Mouse (Mus musculus): ENCODE measurements at regions not wholly inside any gene's neighbourhood (a gene's known extent, or its start where the extent isn't known, plus 50 kb on each side); places are given as distances from the start of the nearest gene placed in this dataset.

DNA sequence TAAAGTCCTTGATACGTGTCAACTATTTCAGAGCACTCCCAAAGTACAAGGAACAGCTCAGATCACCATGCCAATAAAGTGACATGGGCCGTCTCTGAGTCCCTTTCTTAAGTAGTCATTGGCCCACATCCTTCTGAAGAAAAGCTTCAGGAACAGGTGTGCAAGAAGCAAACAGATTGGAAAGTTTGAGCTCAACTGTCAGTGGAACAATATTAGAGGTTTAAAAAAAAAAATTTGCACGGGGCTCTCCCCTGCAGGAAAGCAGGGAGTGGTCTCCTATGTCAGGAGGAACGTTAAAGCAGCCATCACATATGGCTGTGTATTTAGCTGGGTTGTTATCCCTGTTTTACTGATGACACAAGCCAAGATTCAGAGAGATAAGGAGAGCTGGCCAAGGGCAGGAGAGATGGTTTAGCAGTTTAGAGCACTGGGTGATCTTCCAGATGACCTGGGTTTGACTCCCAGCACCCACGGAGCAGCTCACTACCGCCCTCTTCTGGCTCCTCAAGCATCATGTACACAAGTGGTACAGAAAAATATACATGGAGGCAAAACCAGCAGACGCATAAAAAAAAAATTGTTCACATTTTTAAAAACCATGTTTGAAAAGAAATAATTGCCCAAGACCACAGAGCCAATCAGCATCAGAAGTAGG is 318.3 kb upstream of the Clint1 start:
- no peak for DNase-seq (ENCODE audit: low read depth, low spot score)

DNA sequence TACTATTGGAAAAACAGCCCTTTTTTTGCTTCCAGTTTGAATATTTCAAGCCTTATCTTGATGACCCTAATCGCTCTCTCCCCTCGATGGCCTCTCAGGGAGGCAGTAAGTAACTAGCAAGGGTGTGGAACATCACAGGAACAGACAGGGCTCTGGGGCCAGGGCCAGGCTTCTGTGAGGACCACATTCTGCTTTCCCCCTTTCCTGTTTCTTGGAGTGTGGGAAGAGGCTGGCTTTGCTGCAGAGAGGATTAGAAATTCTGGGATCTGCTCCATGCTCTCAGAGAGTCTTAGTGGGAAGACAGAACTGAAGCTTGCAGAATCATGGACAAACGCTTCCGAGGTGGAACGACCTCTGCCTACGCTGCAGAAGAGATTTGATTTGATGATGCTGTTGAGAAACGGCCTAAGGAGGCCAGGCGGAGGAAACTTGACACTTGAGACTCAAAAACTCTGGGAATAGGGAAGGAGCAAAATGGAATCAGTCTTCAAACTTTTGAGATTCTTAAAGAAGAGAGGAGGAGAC is 316.3 kb upstream of the Clint1 start:
- DNase-seq (ENCODE audit: low read depth, low spot score) = no peak

DNA sequence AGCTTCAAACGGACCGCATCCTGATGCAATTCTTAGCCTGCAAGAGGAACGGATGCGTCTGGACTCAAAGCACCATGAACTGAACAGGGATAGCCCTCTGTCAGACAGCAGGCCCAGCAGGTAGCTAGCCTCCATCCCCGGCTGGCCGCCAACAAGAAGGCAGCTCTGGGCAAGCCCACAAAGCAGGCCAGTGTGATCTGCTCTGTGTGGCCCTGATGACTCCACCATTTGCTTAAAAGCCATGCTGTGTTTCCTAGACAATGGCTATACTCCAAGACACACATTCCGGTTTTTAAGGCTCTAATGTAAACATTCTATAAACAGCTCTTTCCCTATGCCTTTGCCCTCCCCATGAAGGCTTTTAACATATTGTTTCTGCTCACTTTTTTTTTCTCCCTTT is 313.8 kb upstream of the Clint1 start:
- no peak for DNase-seq (ENCODE audit: low read depth, low spot score)

DNA sequence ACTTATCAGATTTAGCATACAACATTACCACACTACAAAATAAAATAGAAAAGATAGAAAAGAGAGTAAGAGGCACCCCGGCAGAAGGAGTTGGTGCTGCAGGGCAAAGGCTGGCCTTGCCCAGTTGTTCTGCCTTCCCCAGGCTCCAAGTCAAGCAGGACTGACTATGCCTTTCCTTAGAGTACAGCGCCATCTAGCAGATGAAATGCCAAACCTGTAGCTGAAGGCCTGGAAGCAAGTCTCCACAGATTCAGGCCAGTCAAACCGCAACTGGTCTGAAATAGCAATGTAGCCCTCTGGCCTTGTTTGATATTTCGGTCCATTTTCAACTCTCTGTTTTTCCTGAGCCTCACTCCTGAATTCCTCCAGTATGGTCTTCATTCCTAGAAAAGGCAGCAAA is 312.4 kb upstream of the Clint1 start:
- DNase-seq (ENCODE audit: low read depth, low spot score) = no peak

DNA sequence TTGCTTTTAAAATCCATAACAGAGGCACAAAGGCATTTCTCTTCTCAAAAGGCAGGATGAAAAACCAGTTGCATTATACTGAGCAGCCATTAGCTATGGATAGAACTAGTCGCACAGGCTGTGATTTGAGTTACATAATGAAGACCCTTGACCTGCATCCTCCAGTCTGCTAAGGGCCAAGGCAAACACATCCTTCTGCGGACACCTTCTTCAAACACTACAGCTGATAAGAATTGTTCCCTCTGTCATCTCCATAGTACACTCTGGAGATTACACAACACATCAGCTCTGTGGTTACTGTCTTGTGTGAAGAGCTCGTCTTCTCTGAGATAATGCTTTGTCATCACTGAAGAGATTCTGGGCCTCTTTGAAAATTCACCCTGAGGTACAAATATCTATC is 307.3 kb upstream of the Clint1 start:
- no peak for DNase-seq (ENCODE audit: low read depth, low spot score)

DNA sequence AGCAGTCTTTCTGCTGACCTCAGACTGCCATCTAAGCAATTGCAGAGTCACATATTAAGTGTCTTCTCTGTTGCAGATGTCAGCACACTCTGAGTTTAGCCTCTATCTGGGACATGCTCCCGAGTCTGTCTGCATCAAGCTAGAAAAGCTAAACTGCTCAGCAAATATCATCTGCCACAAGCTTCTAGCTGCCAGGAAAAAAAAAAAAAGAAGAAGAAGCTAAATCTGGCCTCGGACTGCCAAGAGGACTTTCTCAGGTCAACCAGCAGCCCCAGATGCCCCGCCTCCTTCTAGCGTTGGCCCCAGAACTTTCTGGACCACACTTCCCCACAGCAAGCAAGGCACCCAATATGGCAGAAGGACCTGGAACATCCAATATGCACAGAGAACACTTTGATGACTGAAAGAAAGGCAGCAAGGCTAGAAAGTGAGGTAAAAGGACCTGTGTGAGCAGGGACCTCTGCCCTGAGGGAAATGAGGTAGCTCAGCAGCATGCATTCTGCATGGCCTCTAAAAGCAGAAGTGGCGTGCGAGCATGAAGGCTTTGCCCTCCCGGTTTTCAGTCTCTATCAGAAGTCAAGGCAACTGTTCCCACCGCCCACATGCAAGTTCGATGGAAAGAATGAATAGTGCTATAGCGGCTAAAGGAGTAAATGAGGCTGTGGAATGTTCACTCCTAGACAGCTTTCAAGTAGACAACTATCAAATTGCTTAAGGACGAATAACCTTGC is 305.8 kb upstream of the Clint1 start:
- DNase-seq (ENCODE audit: low read depth, low spot score) = no peak

DNA sequence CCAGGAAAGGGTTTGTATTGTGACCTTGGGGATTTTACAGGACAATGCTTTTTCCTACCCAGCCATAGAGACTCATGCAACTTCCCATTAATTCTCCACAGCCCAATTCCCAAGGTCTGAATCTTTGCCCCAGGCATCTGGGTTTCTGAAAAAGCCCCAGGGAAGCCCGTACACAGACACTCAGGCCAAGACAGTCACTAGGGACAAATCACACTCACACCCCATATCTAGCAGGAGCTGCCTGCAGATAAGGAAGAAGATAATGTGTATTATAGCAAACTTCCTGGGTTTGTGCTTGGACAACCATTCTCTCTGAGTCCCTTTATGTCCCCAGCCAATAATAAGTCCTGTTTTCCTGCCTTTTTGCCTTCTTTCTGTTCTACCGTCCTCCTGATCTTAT is 305.0 kb upstream of the Clint1 start:
- DNase-seq (ENCODE audit: low read depth, low spot score) = no peak

DNA sequence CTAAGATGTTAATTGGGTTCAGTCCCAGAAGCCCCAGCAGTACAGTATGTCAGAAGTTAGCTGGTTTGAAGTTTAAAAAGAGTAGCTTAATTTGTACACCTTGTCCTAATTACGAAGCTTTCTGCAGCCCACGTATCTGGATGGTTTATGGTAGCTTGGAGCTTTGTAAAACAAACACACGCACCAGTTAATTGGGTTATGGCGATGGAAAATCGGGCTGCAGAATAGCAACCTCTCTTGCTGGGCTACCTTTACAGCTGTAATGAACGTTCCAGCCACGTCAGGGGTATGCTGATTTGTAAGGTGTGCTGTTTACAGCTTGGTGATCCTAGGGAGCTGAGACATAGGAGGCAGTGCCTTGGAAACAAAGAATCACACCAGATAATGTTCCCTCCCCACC is 301.5 kb upstream of the Clint1 start:
- DNase-seq (ENCODE audit: low read depth, low spot score) = no peak

DNA sequence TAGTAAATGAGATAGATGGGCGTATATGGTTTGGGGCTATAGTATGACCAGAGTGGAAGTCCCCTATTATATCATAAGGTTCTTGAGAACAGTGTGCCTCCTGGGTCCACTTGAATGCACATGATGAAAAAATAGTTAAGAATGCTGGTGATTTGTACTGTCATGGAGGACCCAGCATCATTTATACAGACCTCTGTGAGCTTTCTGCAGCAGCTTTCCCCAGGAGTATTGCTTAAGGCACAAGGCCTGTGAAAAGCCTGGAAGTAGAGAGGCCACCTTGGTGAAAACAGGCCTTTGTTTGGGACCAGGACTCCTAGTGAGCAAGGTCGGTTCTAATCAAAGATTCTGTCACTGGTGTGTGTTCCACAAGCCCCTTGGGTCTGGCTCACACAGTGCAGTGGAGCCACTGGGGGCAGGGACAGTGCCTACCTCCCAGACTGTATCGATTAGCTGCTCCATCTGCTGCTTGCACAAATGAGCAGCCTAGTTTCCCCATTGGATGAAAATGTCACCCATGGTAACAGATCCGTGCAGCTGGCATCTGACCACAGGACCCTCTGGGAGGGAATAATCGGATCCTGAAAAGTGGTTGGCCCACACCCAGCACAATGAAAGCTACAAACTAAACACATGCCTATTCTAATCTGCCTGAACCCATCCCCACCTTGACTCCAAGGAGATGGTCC is 274.2 kb upstream of the Clint1 start:
- DNase-seq (ENCODE audit: low read depth, low spot score) = no peak

DNA sequence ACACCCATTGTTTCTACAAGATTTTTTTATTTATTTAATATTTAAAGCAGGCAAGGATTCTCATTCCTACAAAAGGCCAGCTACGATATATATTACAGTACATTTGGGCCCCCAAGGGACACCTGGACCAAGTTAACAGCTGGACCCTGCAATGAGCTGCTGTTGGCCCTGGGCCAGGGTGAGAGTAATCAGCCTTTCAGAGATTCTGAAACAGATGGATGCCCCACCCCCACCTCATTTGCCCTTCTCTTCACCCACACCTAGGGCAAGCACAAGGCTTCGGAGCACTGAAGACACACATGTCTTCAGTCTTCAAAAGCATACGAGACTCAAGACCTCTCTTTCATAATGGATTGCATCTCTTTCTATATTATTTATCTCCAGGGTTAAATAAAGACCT is 259.5 kb upstream of the Clint1 start:
- no peak for DNase-seq (ENCODE audit: low read depth, low spot score)

DNA sequence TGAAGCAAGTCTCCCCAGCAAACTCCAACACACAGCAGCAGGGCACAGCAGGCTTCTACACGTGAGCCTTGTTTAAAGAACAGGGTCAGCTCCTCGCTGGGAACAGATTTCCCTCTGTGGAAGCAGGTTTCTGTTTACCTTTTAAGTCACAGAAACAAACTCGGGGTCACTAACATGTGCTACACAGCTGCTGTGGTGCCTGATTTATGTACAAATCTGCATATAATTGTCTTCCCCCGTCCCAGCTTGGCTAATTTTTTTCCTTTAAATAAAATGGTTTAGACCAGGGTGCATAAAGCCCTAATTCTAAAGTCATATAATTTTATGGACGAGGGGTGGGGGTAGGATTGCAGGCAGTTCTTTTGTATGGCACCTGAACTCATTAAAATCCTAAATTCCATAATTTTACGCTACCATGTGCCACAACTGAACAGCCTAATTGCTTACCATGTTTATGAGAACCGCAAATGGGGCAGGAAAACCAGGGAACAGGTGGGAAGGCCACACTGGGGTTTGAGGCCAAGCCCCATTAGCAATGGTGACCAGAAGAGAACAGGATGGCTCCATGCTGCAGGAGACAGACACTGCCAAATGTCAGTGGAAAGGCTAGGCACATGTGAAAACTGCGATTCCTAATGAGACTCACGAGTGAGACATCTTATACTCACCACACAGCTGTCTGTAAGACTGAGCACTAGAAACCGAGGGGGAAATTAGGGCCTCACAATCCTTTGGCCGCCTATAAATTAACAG is 258.8 kb upstream of the Clint1 start:
- no peak for DNase-seq (ENCODE audit: low read depth, low spot score)

DNA sequence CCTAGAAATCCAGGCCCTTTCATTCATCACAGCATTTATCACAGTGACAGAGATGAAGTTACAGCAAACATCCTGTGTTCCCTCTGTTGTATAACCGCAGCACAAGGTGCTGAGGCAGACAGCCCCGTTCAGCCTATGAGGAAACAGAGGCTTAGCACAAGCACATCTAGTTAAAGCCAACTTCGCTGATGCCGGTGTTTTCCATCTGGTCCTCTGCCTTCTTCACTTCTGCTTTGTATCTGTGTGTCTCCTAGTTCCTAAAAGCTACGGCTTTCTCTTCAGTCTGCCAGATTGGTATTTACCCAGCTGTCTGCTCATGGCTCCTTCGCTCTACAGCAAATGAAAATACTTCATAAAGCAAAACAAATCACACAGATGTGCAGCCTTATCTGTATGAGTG is 256.5 kb upstream of the Clint1 start:
- DNase-seq (ENCODE audit: low read depth, low spot score) = no peak

DNA sequence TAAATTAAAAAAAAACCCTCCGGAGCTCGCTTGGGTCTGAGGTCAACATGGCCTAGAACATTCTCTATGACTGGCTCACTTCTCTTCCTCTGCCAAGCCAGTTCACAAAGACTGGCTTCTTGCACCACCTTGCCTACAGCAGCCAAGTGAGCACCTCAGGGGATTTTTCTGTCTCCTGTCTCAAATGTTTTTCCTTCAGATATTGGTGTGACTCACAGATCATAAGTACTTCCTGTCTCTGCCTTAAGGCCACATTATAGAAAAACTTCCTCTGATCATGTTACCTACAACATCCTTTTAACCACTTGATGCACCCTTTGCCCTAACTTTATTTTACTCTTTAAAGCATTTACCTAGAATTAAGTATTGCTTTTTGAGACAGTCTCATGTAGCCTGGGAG is 230.0 kb upstream of the Clint1 start:
- no peak for DNase-seq (ENCODE audit: low read depth, low spot score)

DNA sequence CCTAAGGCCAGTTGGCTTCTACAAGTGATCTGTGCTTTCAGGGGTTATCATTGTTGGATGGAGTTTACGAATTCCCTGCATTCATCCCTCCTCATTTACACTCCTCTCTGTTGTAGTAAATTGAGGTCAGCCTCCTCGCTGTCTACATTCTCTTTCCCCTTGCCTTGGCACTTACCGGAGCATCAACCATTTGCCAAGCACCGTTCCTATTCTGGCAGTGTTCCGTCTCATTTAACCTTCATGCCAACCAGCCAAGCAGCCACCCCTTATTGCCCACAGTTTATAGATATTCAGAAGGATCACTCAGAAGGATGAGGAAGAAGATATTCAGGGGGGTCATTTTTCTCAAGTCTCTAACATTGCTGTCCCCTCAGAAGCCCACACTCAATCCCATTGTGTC is 229.2 kb upstream of the Clint1 start:
- no peak for DNase-seq (ENCODE audit: low read depth, low spot score)

DNA sequence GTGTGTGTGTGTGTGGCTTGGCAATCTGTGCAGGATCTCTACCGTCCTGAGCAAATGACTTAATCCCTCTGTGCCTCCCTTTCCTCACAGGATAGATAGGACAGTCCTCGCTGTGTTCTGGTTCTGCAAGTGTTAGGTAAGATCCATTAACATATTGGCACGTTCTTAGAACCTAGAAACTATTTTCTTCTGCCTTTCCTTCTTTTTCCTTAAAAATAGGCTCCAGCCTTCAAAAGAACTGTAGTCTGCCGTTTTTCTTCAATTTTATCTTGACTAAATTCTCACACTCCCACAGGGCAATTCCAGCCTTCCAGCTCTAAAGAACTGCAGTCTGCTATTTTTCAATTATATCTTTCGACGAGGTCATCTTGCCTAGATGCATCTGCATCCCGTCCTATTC is 227.6 kb upstream of the Clint1 start:
- no peak for DNase-seq (ENCODE audit: low read depth, low spot score)

DNA sequence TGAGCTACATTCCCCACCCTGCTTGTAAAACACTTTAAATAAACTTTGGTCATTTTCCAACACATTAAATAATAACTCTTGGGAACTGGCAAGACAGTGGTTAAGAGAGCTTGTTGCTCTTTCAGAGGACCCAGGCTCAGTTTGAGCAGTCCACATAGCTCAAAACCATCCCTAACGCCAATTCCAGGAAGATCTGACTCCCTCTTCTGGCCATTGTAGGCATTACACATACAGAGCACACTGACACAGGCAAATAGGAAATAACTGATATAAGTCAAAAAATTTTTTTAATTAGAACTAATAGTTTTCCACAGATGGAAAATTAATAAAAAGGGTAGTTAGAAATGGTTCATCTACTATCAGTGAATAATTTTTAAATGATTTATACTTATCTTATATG is 222.6 kb upstream of the Clint1 start:
- no peak for DNase-seq (ENCODE audit: low read depth, low spot score)

DNA sequence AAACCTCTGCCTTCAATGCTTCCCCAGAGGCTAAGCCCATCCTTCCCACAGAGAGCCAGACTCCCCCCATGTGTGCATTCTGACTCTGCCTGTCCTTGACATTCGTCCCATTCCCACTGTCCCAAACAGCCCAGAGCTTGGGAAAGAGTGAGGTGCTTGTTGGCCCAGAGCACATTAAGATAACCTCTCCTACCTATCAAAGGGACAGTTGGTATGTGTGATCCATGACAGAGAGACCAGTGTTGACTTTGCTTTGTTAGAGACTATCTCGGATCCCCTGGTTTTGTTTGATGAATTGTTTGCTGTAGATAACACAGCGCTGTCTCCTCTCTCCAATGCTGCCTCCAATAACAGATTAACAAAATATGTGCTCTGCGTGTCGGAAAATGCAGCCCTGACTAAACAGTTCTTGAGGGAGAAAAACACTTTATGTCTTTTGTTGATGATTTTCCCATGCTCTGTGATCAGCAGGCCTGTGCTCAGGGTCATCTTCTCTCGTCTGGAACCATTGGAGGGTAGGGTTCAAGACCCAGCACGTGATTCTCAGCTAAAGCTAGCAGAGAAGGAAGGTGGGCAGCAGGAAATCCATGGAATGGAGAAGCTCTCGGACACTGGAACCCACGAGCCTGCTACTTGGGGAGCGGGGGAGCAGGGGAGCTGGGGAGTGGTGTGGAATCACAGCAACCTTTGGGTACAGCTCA is 217.2 kb upstream of the Clint1 start:
- DNase-seq (ENCODE audit: low read depth, low spot score) = no peak

DNA sequence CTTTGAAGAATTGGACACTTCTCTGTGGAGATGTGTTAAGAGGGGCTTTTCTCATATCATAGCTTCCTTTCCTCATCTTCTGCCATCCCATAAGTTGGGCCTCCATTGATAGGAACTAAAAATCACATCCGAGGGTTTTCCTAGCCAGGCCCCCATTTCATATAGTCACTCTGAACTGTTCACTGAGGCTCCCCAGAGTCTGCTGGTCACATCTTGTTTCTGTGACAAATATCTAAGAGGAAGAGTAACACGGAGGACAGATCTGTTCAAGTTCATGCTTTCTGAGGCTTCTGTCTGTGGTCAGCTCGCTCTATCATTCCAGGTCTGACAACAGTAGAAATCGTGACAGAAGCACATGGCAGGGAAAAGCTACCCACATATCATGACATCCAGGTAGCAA is 216.0 kb upstream of the Clint1 start:
- no peak for DNase-seq (ENCODE audit: low read depth, low spot score)

DNA sequence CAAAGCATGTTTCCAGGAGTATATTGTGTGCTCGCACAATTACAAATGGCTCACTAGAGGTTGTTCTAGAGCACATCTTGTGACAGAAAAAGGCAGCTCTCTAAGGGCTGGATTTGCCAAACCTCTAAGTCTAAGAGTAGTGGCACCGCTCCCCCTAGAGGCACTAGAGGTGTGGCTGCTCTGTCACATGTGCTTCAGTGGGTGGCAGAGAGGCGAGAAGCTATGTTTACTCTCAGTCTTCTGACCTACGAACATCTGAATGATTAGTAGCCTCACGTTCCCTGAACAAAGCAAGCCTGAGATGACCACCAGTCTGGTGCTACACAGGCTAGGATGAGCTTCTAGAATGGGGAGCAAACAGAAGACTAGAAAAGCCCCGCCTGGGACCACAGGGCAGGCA is 212.6 kb upstream of the Clint1 start:
- DNase-seq (ENCODE audit: low read depth, low spot score) = no peak

DNA sequence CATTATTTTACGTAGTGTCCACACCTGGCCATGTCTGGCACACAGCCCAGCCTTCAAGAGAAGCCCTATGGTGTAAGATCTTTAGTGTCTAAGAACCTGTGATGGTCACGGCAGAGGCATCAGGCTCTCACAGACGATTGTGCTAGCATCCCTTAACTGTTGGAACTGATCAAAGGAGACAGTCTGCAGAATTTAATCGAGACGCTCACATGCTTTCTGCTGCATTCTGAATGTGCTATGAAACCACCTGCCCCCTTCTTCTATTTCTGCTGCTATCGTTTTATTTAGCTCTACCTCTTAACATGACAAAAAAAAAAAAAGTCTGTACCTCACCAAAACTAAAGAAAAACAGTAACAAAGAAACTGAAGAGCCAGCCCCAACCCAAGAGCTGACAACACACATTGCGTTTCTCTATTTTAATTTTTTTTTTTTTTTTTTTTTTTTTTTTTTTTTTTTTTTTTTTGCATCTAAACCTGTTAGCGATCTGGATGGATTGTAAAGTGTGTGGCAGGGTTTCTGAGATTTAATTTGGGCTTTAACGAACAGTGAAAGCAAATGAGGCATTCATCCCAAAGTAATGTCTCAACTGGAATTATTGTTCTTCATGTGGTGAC is 209.6 kb upstream of the Clint1 start:
- no peak for DNase-seq (ENCODE audit: low read depth, low spot score)
